Mouse (Mus musculus): Measurements from ENCODE around the gene Fbxw5.

- TF ChIP-seq CTCF (IDR thresholded peaks at IDR 0.05; ENCODE audit: extremely low read depth, insufficient read depth, insufficient read length, insufficient replicate concordance) (no peak), POLR2A (IDR thresholded peaks at IDR 0.05; ENCODE audit: low read depth, low read length) (no peak)
Observed at GRCm38 (mm10) chr2:25501593-25502486, 1.3 kb downstream of the Fbxw5 start, which contains the start of gene C8g.
